Mouse (Mus musculus) stomach, postnatal 0 days (tissue): ENCODE measurements around the gene Mgat5b. TPM values are rescaled to one million over a fixed set of nuclear protein-coding genes. Genes with fewer than 3 reads are reported as not detected.
"Not testable (repeated sequence)": the region's sequence is repeated elsewhere in the genome, so short reads cannot be mapped to it uniquely, and the experiment has no call there.

Experiments used
- ATAC-seq: fragments of 200-750 bp; cut with Nextera tagmentation; 2 replicates; pipeline ENCODE4 v1.8.0; 2017; ENCODE audit not compliant: low FRiP score, low TSS enrichment
- DNase-seq: peaks from one replicate; pipeline ENCODE4 v3.0.0-alpha.2; 2016; ENCODE audit warnings: low spot score
- H3K27ac ChIP-seq: fragments of 300-500 bp; sonication (generic); replicated peaks from 2 replicates; pipeline ENCODE4 v1.5.1; 2014; ENCODE audit warnings: mild to moderate bottlenecking, control low read depth
- H3K27me3 ChIP-seq: fragments of 300-500 bp; sonication (generic); 2 replicates; pipeline ENCODE4 v1.6.1; 2014; ENCODE audit warnings: low read length; ENCODE audit not compliant: control insufficient read depth, insufficient read depth
- H3K36me3 ChIP-seq: fragments of 300-500 bp; sonication (generic); 2 replicates; pipeline ENCODE4 v1.6.1; 2014; ENCODE audit warnings: low read length, mixed read lengths; ENCODE audit not compliant: control insufficient read depth, insufficient read depth
- H3K4me1 ChIP-seq: fragments of 300-500 bp; sonication (generic); replicated peaks from 2 replicates; pipeline ENCODE4 v1.6.1; 2014; ENCODE audit warnings: antibody characterized with exemption; ENCODE audit not compliant: control insufficient read depth, insufficient read depth
- H3K4me2 ChIP-seq: fragments of 300-500 bp; sonication (generic); replicated peaks from 2 replicates; pipeline ENCODE4 v1.6.1; 2014; ENCODE audit warnings: low read depth, mild to moderate bottlenecking, control low read depth, moderate library complexity
- H3K4me3 ChIP-seq: fragments of 300-500 bp; sonication (generic); 2 replicates; pipeline ENCODE4 v1.5.1; 2014; ENCODE audit warnings: low read depth, low read length, control low read depth
- H3K9ac ChIP-seq: fragments of 300-500 bp; sonication (generic); 2 replicates; pipeline ENCODE4 v1.6.1; 2014; ENCODE audit warnings: mild to moderate bottlenecking, low read length, control low read depth, mixed read lengths
- H3K9me3 ChIP-seq: fragments of 300-500 bp; sonication (generic); 2 replicates; pipeline ENCODE4 v1.6.1; 2016; ENCODE audit warnings: low read length; ENCODE audit not compliant: control insufficient read depth
- CTCF ChIP-seq: IDR thresholded peaks from 2 replicates; pipeline ENCODE4 v1.5.1; 2016; ENCODE audit warnings: antibody characterized with exemption, low read depth, mild to moderate bottlenecking, moderate library complexity
- EP300 ChIP-seq: optimal IDR thresholded peaks from 2 replicates; pipeline ENCODE3; 2016; ENCODE audit warnings: antibody characterized with exemption
- WGBS: fragments of 180-500 bp; shearing (Covaris S2); extraction: QIAGEN DNeasy Blood & Tissue Kit; methylation state at CpG from one replicate; pipeline ENCODE4 v1.1.7; 2014; 5-methylcytosine and 5-hydroxymethylcytosine counted together
- polyA plus RNA-seq: library from polyadenylated mRNA; unstranded; fragments of >200 nt; fragmentation: Nextera tagmentation; extraction: Ambion mirVana; gene quantifications from 2 replicates; pipeline ENCODE4 v1.2.1, GENCODE M21; 2015

Gene Mgat5b
- polyA plus RNA-seq, 1 experiment from 2014 or later = 0.30 TPM

DNA sequence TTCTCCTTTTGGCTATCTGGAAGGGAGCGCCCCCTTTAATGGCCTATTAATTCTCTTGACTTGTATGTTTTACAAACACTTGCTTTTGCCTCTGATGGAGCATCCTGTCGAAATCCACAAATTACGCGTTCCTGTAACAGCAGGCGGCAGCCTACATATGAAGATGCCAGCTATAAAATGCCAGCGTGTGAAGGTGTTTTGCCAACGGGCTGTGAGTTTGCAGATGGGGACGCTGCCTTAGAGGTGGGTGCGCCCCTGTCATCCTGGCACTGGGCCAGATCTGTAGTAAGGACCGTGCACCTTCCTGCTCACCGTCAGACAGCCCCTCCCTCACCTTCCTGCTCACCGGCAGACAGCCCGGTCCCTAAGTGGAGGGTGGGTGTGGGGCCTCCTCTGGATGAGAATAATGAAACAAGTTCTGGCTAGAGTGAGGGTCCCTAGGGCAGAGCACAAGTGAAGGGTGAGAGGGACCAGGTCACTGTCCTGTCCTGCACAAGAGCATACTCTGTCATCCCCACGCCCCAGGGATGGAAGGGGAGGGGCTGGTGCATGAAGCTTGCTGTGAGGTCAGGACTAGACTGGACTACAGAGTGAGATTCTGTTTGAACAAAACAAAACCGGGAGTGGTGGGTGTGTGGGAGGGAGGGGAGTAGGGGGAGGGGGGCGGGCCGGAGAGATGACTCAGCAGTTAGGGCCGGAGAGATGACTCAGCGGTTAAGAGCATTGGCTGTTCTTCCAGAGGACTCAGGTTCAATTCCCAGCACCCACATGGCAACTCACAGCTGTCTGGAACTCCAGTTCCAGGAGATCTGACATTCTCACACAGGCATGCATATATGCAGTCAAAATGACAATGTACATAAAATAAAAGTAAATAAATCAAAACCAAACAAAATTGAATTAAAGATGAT, 24.9 kb upstream of the Mgat5b start:
- TF ChIP-seq CTCF = no peak
- TF ChIP-seq EP300 = no peak
- Histone ChIP-seq H3K27ac (no peak overlapping the region), H3K9me3 (no peaks in the 10 kb centered on the region), H3K27me3 (no peaks in the 10 kb centered on the region), H3K4me1 (no peaks in the 10 kb centered on the region), H3K9ac (no peak overlapping the region), H3K4me2 (no peak overlapping the region), H3K4me3 (no peak overlapping the region), H3K36me3 (no peaks in the 10 kb centered on the region)
- WGBS = 37% methylated on average over 19 of the region's 19 CpGs
- peak; percentile 39; the same call in 1 of the 2 replicates for ATAC-seq
- DNase-seq = no peak

DNA sequence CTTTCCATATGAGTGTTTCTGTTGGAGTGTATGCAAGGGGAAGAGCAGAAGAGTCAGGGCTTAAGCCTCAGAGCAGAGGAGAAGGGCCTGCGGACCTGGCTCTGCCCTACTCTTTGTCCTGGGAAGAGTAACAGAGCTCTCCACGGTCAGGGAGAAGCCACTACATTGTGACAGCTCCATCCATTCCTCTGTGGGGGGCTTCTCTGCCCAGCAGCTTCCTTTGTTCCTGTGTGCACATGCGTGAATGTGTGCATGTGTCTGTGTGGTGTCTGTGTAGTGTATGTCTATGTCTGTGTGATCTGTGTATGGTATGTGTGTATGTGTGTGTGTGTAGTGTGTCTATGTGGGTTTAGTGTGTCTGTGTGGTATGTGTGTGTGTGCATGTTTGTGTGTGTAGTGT, 23.3 kb upstream of the Mgat5b start:
- H3K9ac ChIP-seq = no peak overlapping the region
- 81% methylated on average over 3 of the region's 3 CpGs for WGBS
- H3K27me3 ChIP-seq = no peaks in the 10 kb centered on the region
- TF ChIP-seq EP300 (no peak), CTCF (no peak)
- H3K27ac ChIP-seq = no peak overlapping the region
- no peak overlapping the region for H3K4me3 ChIP-seq
- DNase-seq (no peak), ATAC-seq (no peak)
- no peaks in the 10 kb centered on the region for H3K9me3 ChIP-seq
- H3K4me2 ChIP-seq = no peak overlapping the region
- H3K4me1 ChIP-seq = no peaks in the 10 kb centered on the region
- no peaks in the 10 kb centered on the region for H3K36me3 ChIP-seq

DNA sequence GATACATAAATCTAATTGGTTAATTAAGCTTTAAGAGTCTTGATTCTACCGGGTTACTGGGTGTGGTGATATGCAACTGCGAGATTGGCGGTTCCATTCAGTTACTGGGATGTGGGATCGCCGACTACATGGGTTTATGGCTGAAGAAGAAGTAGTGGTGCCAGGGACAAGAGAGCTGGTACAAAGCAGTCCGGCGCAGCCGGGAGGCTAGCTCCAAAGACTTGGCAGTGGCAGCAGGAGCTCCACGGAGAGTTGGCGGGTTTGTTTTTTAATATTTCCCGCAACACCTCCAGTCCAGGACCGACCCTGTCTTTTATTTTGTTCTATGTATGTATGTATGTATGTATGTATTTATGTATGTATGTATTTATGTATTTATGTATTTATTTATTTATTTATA, 19.4 kb upstream of the Mgat5b start:
- Histone ChIP-seq H3K9me3 (no peaks in the 10 kb centered on the region), H3K27ac (no peak overlapping the region), H3K4me3 (no peak overlapping the region), H3K4me2 (no peak overlapping the region), H3K27me3 (no peaks in the 10 kb centered on the region; the same call in 1 of the 2 replicates), H3K4me1 (no peaks in the 10 kb centered on the region), H3K36me3 (no peaks in the 10 kb centered on the region), H3K9ac (no peak overlapping the region)
- WGBS = 93% methylated on average over 12 of the region's 12 CpGs
- TF ChIP-seq EP300 = no peak
- ATAC-seq = no peak
- no peak for DNase-seq

DNA sequence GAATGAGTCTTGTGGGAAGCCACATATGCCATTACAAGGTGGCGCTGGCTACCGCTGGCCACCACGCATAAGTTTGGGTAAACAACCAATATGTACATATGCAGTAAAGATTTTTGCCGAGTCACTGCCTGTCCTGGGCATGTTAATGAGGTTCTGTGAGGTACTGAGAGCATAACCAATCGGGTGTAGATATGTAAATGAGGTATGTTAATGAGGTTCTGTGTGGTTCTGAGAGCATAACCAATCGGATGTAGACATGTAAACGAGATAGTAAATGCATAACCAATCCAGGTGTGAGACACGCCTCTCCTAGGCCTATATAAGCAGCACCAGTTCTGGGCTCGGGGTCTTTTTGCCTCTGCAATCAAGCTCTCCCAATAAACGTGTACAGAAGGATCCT, 16.1 kb upstream of the Mgat5b start:
- H3K9me3 ChIP-seq, H3K9ac ChIP-seq, H3K4me2 ChIP-seq, ATAC-seq, H3K27me3 ChIP-seq, H3K4me1 ChIP-seq, H3K4me3 ChIP-seq, H3K36me3 ChIP-seq, H3K27ac ChIP-seq, DNase-seq: not testable (repeated sequence)
- 83% methylated on average over 10 of the region's 10 CpGs for WGBS

DNA sequence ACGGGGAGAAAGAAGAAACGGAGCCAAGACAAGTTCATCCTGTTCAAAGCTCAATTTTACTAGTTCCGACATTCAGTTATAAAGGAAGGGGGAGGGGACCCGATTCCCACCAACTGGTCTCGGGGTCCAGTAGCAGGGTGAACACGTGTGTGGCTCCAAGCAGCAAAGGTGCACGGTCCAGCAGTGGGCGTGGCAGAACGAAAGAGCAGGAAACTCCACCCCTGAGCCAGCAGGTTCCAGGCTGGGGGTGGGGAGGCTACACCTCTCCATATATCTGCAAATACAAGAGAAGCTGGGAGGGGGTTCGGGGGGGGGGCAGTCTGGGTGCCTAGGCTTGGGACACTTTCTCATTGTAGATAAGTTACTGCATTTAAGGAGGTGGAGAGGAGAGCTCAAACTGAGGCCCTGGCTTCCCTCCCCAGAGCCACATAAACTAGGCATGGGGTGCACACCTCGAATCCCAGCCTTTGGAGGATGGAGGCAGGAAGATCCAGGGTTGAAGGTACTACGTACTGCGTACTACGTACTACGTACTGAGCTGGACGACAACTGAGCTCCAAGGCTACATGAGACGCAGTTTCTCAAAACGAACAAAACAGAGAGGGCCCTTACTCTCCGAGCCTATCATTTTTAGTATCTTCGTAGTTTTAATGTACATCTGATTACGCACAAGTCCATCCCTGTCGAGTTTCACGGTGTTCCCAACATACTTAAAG, 12.8 kb upstream of the Mgat5b start:
- no peak overlapping the region for H3K9ac ChIP-seq
- ATAC-seq = peak; percentile 24; the same call in 1 of the 2 replicates

DNA sequence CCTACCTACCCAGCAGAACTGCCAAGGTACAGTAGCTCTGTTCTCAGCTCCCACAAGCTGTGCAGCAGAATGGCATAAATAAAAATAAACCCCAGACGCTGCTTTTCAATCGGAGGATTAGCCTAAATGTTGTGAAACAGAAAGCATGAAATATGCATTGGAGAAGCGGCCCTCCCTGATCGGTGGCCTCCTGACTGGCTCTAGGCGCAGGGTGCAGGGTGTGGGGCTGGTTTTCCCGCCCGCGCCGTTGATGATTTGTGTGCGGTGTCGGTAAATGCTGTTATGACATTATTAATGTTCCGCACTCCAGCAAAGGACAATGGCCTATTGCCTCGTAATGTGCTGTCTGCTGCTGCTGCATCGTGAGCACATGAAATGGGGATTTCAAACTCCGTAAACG, 5.1 kb upstream of the Mgat5b start:
- Histone ChIP-seq H3K36me3 (no peaks in the 10 kb centered on the region), H3K4me1 (no peaks in the 10 kb centered on the region; the same call in 1 of the 2 replicates), H3K27ac (no peak overlapping the region), H3K4me3 (no peak overlapping the region), H3K9ac (no peak overlapping the region), H3K9me3 (no peaks in the 10 kb centered on the region), H3K4me2 (no peak overlapping the region), H3K27me3 (no peaks in the 10 kb centered on the region; the same call in 1 of the 2 replicates)
- DNase-seq (no peak), ATAC-seq (no peak)
- 28% methylated on average over 16 of the region's 16 CpGs for WGBS
- TF ChIP-seq EP300 (no peak), CTCF (no peak)

More for the DNA sequence above, 12.8 kb upstream of the Mgat5b start:
- H3K27ac ChIP-seq = no peak overlapping the region
- H3K36me3 ChIP-seq = no peaks in the 10 kb centered on the region
- no peaks in the 10 kb centered on the region for H3K9me3 ChIP-seq
- 0 out of 2 replicates have a peak overlapping the region, but pooled peaks have one; percentile 12 for H3K4me3 ChIP-seq
- peak; percentile 59 for DNase-seq
- WGBS = 7% methylated on average over 22 of the region's 23 CpGs
- TF ChIP-seq EP300 (no peak), CTCF (no peak)
- no peaks in the 10 kb centered on the region for H3K4me1 ChIP-seq
- H3K27me3 ChIP-seq = peaks cover 2% of the 10 kb centered on the region; the same call in 1 of the 2 replicates
- peak overlapping the region; percentile 43 for H3K4me2 ChIP-seq
